ENCODE assay signal across 7 mouse cellular contexts in genomic region chr8:120795944-120796635, GRCm38 (mm10). TPM values are rescaled to one million over a fixed set of nuclear protein-coding genes. Genes with fewer than 3 reads are reported as not detected.
DNase-seq lines count a peak whose midpoint lies in the region; ATAC-seq and TF ChIP-seq lines count a peak whose summit lies in the region.

No protein-coding gene starts in this region.

- no peak overlapping the region for H3K4me3 ChIP-seq in embryonic facial prominence, embryonic 10.5 days
- H3K4me3 ChIP-seq in kidney, adult 2 months (ENCODE audit: insufficient read depth, low read depth, low read length) = no peak overlapping the region
- H3K4me3 ChIP-seq in limb, embryonic 11.5 days (ENCODE audit: low read depth, low read length) = no peak overlapping the region
- no peak overlapping the region for H3K4me3 ChIP-seq in midbrain, embryonic 16.5 days (ENCODE audit: low read depth, low read length)
- H3K4me3 ChIP-seq in spleen, adult 2 months (ENCODE audit: extremely low read depth, insufficient read depth, insufficient read length) = no peak overlapping the region

- H3K4me2 ChIP-seq in limb, embryonic 11.5 days (ENCODE audit: low read depth, severe bottlenecking) = no peak overlapping the region
- no peak overlapping the region for H3K4me2 ChIP-seq in midbrain, embryonic 16.5 days (ENCODE audit: low read length)

- H3K9me3 ChIP-seq in embryonic facial prominence, embryonic 10.5 days = no peaks in the 10 kb centered on the region
- no peaks in the 10 kb centered on the region for H3K9me3 ChIP-seq in limb, embryonic 11.5 days (ENCODE audit: control insufficient read depth, low read length)
- H3K9me3 ChIP-seq in midbrain, embryonic 16.5 days (replicated peaks; ENCODE audit: control insufficient read depth, low read length, poor library complexity, severe bottlenecking) = no peaks in the 10 kb centered on the region

- TF ChIP-seq POLR2A in kidney, adult 2 months (IDR thresholded peaks at IDR 0.05; ENCODE audit: low read depth, low read length) = no peak
- TF ChIP-seq POLR2A in spleen, adult 2 months (IDR thresholded peaks at IDR 0.05; ENCODE audit: low read depth, low read length) = no peak

- peak; percentile 91 for DNase-seq in adrenal gland, postnatal 10 days
- DNase-seq in embryonic facial prominence, embryonic 10.5 days (ENCODE audit: low spot score) = peak; percentile 90
- DNase-seq in heart, adult 18-20 months = peak; percentile 79 to 87
- DNase-seq in kidney, adult 2 months = peak; percentile 85
- DNase-seq in limb, embryonic 11.5 days (ENCODE audit: low spot score) = peak; percentile 94
- peak; percentile 60 to 84 for DNase-seq in spleen, adult 2 months (ENCODE audit: low read depth in 1 of 2, low spot score in 2 of 2)

- no peak overlapping the region for H3K9ac ChIP-seq in limb, embryonic 11.5 days (ENCODE audit: low read length)
- H3K9ac ChIP-seq in midbrain, embryonic 16.5 days (ENCODE audit: low read depth, low read length) = no peak overlapping the region

- peak; percentile 95 for TF ChIP-seq CTCF in kidney, adult 2 months (conservative IDR thresholded peaks at IDR 0.05; ENCODE audit: insufficient read depth, insufficient read length, low read depth, low read length)
- TF ChIP-seq CTCF in spleen, adult 2 months (IDR thresholded peaks at IDR 0.05; ENCODE audit: extremely low read depth, insufficient read depth, insufficient read length, insufficient replicate concordance) = peak; percentile 100

- peaks cover 22% of the 10 kb centered on the region for H3K27me3 ChIP-seq in embryonic facial prominence, embryonic 10.5 days (replicated peaks; ENCODE audit: low read depth, poor library complexity, severe bottlenecking)
- H3K27me3 ChIP-seq in kidney, adult 2 months (replicated peaks; ENCODE audit: control insufficient read depth, insufficient read depth, low read length) = no peaks in the 10 kb centered on the region
- peaks cover 4% of the 10 kb centered on the region; the same call in 1 of the 2 replicates for H3K27me3 ChIP-seq in limb, embryonic 11.5 days (ENCODE audit: control insufficient read depth, insufficient read depth, low read length)
- H3K27me3 ChIP-seq in midbrain, embryonic 16.5 days (ENCODE audit: control insufficient read depth, insufficient read depth, low read depth, low read length) = peaks cover 7% of the 10 kb centered on the region; the same call in 1 of the 2 replicates
- H3K27me3 ChIP-seq in spleen, adult 2 months (ENCODE audit: control insufficient read depth, insufficient read depth, low read length) = no peaks in the 10 kb centered on the region

- 51% methylated on average over 9 of the region's 9 CpGs for WGBS in embryonic facial prominence, embryonic 10.5 days
- 55% methylated on average over 9 of the region's 9 CpGs for WGBS in kidney, adult 2 months
- WGBS in limb, embryonic 11.5 days = 50% methylated on average over 9 of the region's 9 CpGs
- 47% methylated on average over 9 of the region's 9 CpGs for WGBS in midbrain, embryonic 16.5 days
- 50% methylated on average over 9 of the region's 9 CpGs for WGBS in spleen, adult 2 months

- H3K36me3 ChIP-seq in embryonic facial prominence, embryonic 10.5 days (replicated peaks) = no peaks in the 10 kb centered on the region
- H3K36me3 ChIP-seq in kidney, adult 2 months (ENCODE audit: control insufficient read depth, insufficient read depth, low read length) = no peaks in the 10 kb centered on the region
- H3K36me3 ChIP-seq in limb, embryonic 11.5 days (ENCODE audit: control insufficient read depth, insufficient read depth, low read length) = no peaks in the 10 kb centered on the region
- H3K36me3 ChIP-seq in midbrain, embryonic 16.5 days (ENCODE audit: control insufficient read depth, insufficient read depth, low read length) = no peaks in the 10 kb centered on the region
- no peaks in the 10 kb centered on the region for H3K36me3 ChIP-seq in spleen, adult 2 months (ENCODE audit: control insufficient read depth, insufficient read depth, low read length)

- H3K4me1 ChIP-seq in embryonic facial prominence, embryonic 10.5 days = peaks cover 7% of the 10 kb centered on the region
- H3K4me1 ChIP-seq in kidney, adult 2 months (ENCODE audit: control insufficient read depth, insufficient read depth, low read length) = no peaks in the 10 kb centered on the region
- H3K4me1 ChIP-seq in limb, embryonic 11.5 days (ENCODE audit: control insufficient read depth, insufficient read depth, low read length) = no peaks in the 10 kb centered on the region
- no peaks in the 10 kb centered on the region for H3K4me1 ChIP-seq in midbrain, embryonic 16.5 days (ENCODE audit: control insufficient read depth, insufficient read depth, low read length)
- peaks cover 47% of the 10 kb centered on the region for H3K4me1 ChIP-seq in spleen, adult 2 months (ENCODE audit: control insufficient read depth, insufficient read depth, insufficient read length)

- H3K27ac ChIP-seq in embryonic facial prominence, embryonic 10.5 days (replicated peaks) = no peak overlapping the region
- H3K27ac ChIP-seq in kidney, adult 2 months (ENCODE audit: insufficient read depth, low read depth, low read length) = no peak overlapping the region
- no peak overlapping the region for H3K27ac ChIP-seq in limb, embryonic 11.5 days (replicated peaks; ENCODE audit: low read depth, low read length)
- H3K27ac ChIP-seq in midbrain, embryonic 16.5 days (ENCODE audit: low read length) = no peak overlapping the region
- no peak overlapping the region; the same call in 1 of the 2 replicates for H3K27ac ChIP-seq in spleen, adult 2 months (ENCODE audit: insufficient read depth, low read length)

- ATAC-seq in limb, embryonic 11.5 days (ENCODE audit: insufficient number of reproducible peaks, low FRiP score, low TSS enrichment, low read depth) = no peak
- peak; percentile 75 for ATAC-seq in midbrain, embryonic 16.5 days

RNA-seq across cellular contexts. Expression of gene Irf8, which starts 59.9 kb away (rescaled TPM):
- total RNA-seq in adrenal gland, postnatal 10 days (2021) = 10 to 100 TPM; 18.9 to 21.8 TPM
- polyA plus RNA-seq in embryonic facial prominence, embryonic 10.5 days (2016; fragmentation: Nextera tagmentation; extraction: Ambion mirVana) = 4.6 and 5.8 TPM in 2 replicates
- 1 to 10 TPM; 4.8 to 6.9 TPM for total RNA-seq in heart, adult 18-20 months (2021)
- polyA plus RNA-seq in kidney, adult 2 months (2012; rRNA removed) = 12.3 and 16.7 TPM in 2 replicates
- polyA plus RNA-seq in limb, embryonic 11.5 days (2014; fragmentation: Nextera tagmentation; extraction: Ambion mirVana) = 2.1 and 2.4 TPM in 2 replicates
- 3.9 TPM in 2 replicates for polyA plus RNA-seq in midbrain, embryonic 16.5 days (2015; fragmentation: Nextera tagmentation; extraction: Ambion mirVana)
- polyA plus RNA-seq in spleen, adult 2 months (2012; rRNA removed) = 255 and 267 TPM in 2 replicates

Comparison
In these comparisons a context has a peak if more than half of its experiments do, and no peak if none do; other contexts are left out.
1. RNA of gene Irf8, which starts 59.9 kb away (polyA plus RNA-seq): 255 to 267 TPM in spleen, adult 2 months; 12.3 to 16.7 TPM in kidney, adult 2 months, 4.6 to 5.8 TPM in embryonic facial prominence, embryonic 10.5 days, 3.9 TPM in midbrain, embryonic 16.5 days and 2.1 to 2.4 TPM in limb, embryonic 11.5 days; every median in the first group is over 10 times any median in the second.
2. Peak in every context shown above with its lines, with median percentiles within 50 percentile points of each other: DNase-seq.